Mouse (Mus musculus) MEL (cell line): ENCODE data around the gene Ncam1.

ENCODE experiments used
- CTCF ChIP-seq, 3 experiments: IDR thresholded peaks in 2 of 3; conservative IDR thresholded peaks in 1 of 3; 2 replicates each; pipeline ENCODE4 v1.5.1; 2011 to 2012; ENCODE audit warnings: low read length in 3 of 3, low read depth in 2 of 3, mild to moderate bottlenecking in 2 of 3, improper control_type of control experiment in 1 of 3, inconsistent platforms in 1 of 3, mixed read lengths in 1 of 3, moderate library complexity in 1 of 3; ENCODE audit not compliant: control insufficient read depth in 1 of 3, insufficient read depth in 1 of 3, poor library complexity in 1 of 3, severe bottlenecking in 1 of 3
- E2F4 ChIP-seq: IDR thresholded peaks from 2 replicates; pipeline ENCODE4 v1.6.1; 2011; ENCODE audit warnings: low read depth, low read length, improper control_type of control experiment, borderline replicate concordance
- ELF1 ChIP-seq: IDR thresholded peaks from 2 replicates; pipeline ENCODE4 v1.6.1; 2014; ENCODE audit warnings: low read depth, mild to moderate bottlenecking, inconsistent platforms, low read length, improper control_type of control experiment, moderate library complexity
- EP300 ChIP-seq, 2 experiments: IDR thresholded peaks; 2 replicates each; pipeline ENCODE4 v1.6.1; 2011; ENCODE audit warnings: improper control_type of control experiment in 2 of 2, low read length in 2 of 2, low read depth in 1 of 2, mild to moderate bottlenecking in 1 of 2
- ETS1 ChIP-seq: IDR thresholded peaks from 2 replicates; pipeline ENCODE4 v1.6.1; 2012; ENCODE audit warnings: low read depth, mild to moderate bottlenecking, inconsistent platforms, low read length, improper control_type of control experiment, moderate library complexity
- MAZ ChIP-seq: IDR thresholded peaks from 2 replicates; pipeline ENCODE4 v1.6.1; 2012; ENCODE audit warnings: low read depth, mild to moderate bottlenecking, inconsistent platforms, low read length, improper control_type of control experiment
- NELFE ChIP-seq: IDR thresholded peaks from 2 replicates; pipeline ENCODE4 v1.6.1; 2011; ENCODE audit warnings: low read depth, low read length, improper control_type of control experiment
- POLR2A ChIP-seq, 2 experiments: IDR thresholded peaks; 2 replicates each; pipeline ENCODE4 v1.6.1; 2011 to 2012; ENCODE audit warnings: low read length in 2 of 2, mild to moderate bottlenecking in 2 of 2, control low read depth in 1 of 2, improper control_type of control experiment in 1 of 2, low read depth in 1 of 2, moderate library complexity in 1 of 2; ENCODE audit not compliant: control insufficient read depth in 1 of 2, insufficient read depth in 1 of 2, poor library complexity in 1 of 2
- RAD21 ChIP-seq: IDR thresholded peaks from 2 replicates; pipeline ENCODE4 v1.6.1; 2011; ENCODE audit warnings: mild to moderate bottlenecking, low read depth, low read length, improper control_type of control experiment
- ZC3H11A ChIP-seq: IDR thresholded peaks from 2 replicates; pipeline ENCODE4 v1.6.1; 2012; ENCODE audit warnings: low read depth, mild to moderate bottlenecking, inconsistent platforms, low read length, improper control_type of control experiment

- TF ChIP-seq CTCF (IDR thresholded peaks at IDR 0.05 in 2 of 3, conservative IDR thresholded peaks at IDR 0.05 in 1 of 3; ENCODE audit: control insufficient read depth in 1 of 3, insufficient read depth in 1 of 3, low read depth in 2 of 3, low read length in 3 of 3, poor library complexity in 1 of 3, severe bottlenecking in 1 of 3) (no peak), EP300 (IDR thresholded peaks at IDR 0.05; ENCODE audit: low read depth in 1 of 2, low read length in 2 of 2) (no peak), POLR2A (IDR thresholded peaks at IDR 0.05; ENCODE audit: control insufficient read depth in 1 of 2, insufficient read depth in 1 of 2, low read depth in 1 of 2, low read length in 2 of 2, poor library complexity in 1 of 2) (no peak), ELF1 (no peak), NELFE (no peak), RAD21 (no peak), ZC3H11A (no peak), ETS1 (no peak), MAZ (no peak), E2F4 (no peak)
These were observed 173.8 kb downstream of the Ncam1 start for GRCm38 (mm10) chr9:49624910-49625309.
